Mouse (Mus musculus) CD4-positive helper T cell, adult 2 months (primary cell): ENCODE measurements around the gene Cts3.
"Not testable (repeated sequence)": the region's sequence is repeated elsewhere in the genome, so short reads cannot be mapped to it uniquely, and the experiment has no call there.

Experiments
- DNase-seq: peaks from one replicate; pipeline ENCODE4 v3.0.0-alpha.2; 2012; ENCODE audit warnings: low read depth, missing footprints, low spot score

Cts3 gene

DNA sequence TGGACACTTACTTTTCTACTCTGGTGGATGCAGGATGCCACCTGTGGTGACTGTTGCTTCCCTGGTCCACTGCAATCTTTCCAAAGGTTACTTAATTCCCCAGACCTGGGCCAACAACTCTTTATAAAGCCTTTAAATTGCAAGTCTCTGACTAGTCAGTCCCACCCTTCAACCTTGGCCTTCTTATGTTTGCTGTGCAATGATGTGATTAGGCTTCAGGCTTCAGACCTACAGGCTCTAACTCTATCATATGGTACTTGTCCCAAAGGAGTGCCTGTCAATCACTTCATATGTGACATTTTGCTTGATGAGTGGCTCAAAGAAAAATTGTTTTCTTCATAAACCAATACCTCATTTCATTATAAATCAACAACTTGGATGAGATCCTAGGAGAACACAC is at the start of gene Cts3:
TSS of gene Cts3 (minus strand) at position 101 of the 400 bp plus-strand sequence.
- DNase-seq, result no peak

DNA sequence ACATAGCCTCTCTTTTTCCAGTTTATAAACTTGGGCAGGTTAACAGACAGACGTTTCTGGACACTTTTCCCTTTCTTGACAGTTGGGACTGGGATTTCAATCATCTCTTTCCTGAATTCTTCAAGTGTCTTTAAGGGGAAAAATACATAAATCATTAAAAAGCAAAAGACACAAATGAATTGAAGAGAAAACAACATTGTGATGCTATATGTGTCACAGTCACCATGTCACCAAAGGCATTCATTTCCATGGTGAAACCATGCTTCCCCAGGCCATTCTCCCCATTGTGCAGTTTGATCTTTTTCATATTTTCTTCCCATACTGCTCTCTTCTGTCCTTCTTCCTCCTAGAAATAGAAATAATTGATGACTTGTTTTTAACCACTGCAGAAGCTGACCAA is 1.9 kb downstream of the Cts3 start, which contains the start of gene Gm49352:
TSS of gene Gm49352 (minus strand) at position 101 of the 400 bp plus-strand sequence.
- not testable (repeated sequence) for DNase-seq

DNA sequence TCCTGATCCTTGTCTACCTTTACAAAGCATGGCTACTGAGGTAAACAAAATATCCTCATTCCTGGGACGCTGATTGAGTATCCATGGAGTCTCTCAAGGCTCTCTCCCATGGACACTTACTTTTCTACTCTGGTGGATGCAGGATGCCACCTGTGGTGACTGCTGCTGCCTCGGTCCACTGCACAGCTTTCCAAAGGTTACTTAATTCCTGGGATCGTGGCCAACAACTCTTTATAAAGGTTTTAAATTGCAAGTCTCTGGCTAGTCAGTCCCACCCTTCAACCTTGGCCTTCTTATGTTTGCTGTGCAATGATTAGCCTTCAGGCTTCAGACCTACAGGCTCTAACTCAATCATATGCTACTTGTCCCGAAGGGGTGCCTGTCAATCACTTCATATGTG is 28.3 kb downstream of the Cts3 start, which contains the start of gene Ctsm:
TSS of gene Ctsm (minus strand) at position 209 of the 400 bp plus-strand sequence.
- no peak for DNase-seq
